Mouse (Mus musculus): ENCODE data around the gene Ptk7.

Ptk7 gene

DNA sequence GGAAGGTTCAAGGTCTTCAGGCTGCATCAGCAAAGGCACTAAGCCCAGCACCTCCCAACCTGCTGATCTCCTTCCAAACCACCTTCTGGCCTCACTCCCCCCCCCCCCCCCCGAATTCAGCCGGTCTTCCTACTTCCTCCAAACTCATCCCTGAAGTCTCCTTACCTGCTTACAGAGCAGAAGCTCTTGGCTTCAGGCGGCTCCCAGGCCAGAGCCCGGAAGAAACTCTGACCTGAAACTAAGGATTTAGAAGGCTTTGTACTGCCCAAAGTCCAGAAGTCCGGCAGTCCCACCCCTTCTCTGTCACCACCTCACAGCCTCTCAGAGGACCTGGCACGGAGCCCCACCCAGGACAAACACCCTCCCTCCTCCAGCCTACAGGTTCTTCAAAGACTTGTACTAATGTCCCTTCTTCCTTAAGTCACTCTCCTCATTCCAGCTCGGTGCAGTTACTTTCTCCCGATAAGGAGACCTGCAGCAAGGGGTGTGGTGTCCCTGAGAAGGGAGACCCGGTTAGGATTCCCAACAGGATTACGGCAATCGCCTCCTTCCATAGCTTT is 15.7 kb upstream of the Ptk7 start:
- in situ Hi-C loops (cut with MseI, MboI), result no loop called here

DNA sequence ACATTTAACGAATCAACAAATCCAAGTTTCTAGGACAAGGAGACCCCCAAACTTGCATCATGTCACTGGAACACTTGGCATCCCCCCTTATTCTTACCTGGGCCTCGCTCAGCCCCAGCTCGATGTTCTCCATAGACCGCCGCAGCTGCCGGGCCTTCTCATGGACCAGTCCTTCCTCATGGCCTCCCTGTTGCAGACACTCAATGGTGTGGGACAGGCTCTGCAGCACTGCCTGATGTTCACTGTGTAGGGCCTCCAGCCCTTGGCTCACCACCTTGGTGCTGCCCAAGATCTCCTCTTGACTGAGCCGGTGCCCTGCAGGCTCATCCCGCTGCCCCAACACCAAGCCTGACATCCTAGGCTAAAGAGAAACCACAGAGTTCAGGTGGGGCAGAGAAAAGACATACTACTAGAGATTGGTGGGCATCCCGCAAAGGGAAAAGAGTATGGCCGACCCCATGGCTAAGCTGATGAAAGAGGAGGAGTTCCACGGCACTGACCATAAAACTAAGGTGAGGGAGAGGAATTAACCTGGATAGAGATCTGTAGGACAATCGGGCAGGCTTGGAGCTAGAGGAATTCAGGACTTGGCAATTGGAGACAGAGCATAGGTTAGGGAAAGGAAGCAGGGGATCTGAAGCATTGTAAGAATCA is 15.0 kb upstream of the Ptk7 start:
- in situ Hi-C loops (cut with MseI, MboI), result no loop called here

DNA sequence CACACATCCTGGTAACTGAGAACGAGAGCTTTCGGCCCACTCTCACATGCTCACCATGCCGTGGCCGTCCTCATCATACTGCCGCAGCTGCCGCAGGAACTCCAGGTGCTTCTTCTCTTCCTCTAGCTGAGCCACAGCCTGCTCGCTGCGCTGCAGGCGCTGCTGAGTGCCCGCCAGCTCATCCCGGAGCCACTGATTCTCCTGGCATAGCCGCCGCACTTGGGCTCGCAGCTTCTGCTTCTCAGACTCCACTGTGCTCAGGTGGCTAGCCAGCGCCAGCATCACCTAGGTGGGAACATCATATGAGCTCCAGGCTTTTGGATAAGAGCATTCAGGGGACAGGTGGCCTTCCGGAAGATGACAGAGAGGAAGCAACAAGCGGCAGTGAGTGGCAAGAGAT is 12.8 kb upstream of the Ptk7 start:
- in situ Hi-C loops (cut with MseI, MboI), result no loop called here

DNA sequence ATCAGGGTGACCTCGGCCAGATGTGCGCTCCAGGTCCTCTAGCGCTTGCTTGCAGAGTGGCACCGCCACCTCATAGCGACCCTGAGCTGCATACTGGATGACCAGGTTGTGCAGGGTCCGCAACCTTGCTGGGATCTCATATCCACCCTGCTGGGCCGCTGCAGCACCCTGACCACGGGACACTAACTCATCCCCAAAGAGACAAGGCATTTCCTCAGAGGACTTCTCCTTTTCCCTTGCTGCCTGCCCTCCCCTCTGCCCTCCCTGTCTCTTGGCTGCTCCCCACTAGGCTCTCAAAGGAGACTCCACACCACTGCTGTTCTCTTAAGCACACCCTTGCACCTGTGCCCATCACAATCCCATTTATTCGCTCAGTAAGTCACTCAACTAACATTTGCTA is 10.6 kb upstream of the Ptk7 start:
- in situ Hi-C loops (cut with MseI, MboI), result no loop called here

DNA sequence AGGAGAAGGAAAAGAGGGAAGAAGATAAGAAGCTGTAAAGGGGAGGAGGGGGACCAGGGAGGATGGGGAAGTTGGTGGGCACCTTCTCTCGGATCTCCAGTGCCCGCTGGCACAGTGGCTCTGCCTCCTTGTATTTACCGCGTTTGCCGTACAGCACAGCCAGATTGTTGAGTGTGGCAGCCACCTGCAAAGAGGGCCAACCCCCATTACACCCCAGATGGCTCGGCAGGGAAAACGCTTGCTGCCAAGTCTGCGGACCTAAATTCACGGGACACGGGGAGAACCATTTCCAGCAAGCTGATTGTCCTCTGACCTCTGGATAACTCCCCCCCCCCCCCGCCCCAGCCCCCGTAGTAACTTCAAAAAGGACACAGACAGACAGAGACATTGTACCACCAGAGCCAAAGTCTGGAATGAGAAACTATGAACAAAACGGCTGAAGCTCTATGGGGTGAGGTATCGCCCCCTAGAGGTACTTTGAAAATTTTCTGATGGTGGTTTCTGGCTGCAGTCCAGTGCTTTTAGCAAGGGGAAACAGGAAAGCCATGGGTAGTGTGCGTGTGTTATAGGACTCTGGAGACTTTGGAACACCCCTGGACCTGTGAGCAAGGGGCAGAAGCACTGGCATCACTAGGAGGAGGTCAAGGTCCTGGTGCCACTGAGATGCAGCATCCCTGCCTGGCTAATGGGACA is 7.7 kb upstream of the Ptk7 start:
- in situ Hi-C loops (cut with MseI, MboI), result no loop called here

DNA sequence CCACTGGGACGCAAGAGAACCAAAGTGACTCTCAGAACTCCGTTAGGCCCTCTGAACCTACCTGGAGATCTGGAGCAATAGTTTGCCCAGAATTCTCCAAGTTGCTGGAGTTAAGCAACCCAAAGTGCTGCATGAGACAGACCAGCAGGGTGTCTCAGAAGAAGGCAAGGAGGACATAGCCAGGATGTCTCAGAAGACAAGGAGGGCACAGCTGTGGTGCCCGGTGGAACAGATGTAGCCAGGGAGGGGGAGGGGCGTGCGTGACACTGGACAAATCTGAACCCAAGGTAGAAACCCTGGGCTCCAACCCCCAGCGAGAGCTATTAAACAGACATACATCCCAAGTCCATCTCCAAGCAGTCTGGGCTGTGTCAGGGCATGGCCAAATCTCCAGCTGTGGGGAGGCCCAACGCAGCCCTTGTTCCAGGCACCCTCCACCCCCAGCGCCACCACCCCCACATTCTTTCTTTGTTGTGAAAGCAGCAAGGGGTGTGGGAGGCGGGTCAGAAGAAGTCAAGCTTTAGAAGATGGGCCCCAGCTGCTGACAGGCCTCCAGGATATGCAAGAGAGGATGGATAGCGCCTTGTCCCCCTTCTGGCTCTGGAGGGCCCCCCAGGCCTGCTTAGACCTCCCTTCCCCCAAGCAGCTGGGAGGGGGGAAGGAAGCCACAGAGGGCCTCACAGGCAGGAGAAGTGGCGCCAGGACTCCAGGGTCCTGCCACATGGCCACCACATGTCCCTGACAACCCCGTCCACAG is 559 bp upstream of the Ptk7 start:
- in situ Hi-C loops (cut with MseI, MboI), result no loop called here

DNA sequence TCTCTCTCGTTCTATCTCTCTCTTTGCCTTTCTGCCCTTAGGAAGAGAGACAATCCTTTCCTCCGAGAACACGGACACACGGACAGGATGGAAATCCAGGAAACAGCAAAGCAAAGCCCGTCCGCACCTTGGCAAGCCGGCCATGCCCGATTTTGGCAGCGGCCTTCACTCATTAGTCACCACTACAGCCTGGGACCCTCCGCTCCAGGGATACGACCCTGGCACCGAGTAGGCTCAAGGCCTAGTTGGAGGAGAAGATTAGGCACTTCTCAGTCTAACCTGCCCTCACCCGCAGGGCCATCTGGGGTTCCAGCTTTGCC is 873 bp downstream of the Ptk7 start:
- in situ Hi-C loops (cut with MseI, MboI), result no loop called here

DNA sequence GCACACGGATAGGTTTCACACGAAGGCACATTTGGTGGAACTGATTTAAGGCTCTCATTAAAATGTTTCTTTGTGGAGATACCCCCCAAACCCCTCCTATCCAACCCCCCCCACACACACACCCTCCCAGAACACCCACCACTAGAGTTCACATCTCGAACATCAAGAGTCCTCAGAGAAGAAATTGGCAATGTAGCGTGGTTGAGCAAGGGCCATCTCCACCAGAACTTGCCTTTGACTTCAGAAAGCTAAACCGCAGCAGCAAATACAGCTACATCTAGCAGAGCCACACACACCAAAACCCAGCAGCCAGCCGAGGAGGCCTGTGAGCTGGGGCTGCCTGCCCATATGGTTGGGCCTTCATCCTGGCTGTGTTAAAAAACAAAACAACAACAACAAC is 1.9 kb downstream of the Ptk7 start:
- in situ Hi-C loops (cut with MseI, MboI), result no loop called here

DNA sequence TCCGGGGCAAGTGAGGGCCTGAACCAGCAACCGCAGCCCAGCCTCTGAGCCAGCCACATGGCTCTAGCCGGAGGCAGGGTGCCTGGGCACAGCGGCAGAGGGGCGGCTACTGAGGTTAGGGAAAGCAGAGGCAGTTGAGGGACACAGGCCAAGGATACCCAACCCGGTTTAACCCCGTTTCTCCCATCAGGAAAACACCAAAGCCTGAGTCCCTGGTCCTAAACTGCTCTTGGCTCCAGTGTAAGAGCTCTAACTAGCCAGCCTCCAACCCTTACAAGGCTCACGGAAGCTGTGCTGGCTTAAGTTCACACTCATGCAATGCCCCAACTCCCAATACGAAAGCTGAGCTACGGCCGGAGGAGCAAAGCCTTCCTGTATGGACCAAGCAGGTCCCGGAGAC is 4.7 kb downstream of the Ptk7 start:
- in situ Hi-C loops (cut with MseI, MboI), result no loop called here

DNA sequence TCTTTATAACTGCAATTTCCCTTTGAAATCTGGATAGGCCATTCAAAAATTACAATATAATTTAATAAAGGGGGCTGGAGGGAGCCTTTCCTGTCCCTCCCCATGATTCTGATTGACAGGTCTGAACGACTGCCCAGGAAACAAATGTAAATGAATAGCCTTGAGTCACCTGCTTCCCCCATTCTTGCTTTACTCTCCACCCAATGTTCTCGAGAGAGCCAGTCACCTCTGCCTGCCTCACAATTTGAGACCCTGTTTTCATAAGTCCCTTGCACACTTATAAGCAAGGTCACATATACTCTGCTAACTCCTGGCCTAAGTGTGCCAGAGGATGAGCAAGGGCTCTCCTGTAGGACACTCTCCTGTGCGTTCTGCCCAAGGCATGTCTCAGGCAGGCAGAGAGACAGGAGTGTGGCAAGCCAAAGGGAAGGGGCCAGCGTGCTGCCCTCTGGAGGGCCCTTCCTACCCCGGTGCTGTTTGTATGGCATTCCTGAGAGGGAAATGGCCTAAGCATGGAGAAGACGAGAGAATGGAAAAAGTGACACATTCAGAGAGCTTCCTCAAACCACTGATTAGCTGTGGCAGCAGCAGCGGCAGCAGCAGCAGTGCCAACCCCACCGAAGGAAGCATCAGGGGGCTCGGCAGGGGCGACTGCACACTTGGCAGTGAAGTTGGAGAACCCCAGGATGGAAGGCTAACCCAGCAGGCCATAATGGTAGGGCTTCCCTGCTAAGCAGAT is 5.3 kb downstream of the Ptk7 start:
- in situ Hi-C loops (cut with MseI, MboI), result no loop called here

DNA sequence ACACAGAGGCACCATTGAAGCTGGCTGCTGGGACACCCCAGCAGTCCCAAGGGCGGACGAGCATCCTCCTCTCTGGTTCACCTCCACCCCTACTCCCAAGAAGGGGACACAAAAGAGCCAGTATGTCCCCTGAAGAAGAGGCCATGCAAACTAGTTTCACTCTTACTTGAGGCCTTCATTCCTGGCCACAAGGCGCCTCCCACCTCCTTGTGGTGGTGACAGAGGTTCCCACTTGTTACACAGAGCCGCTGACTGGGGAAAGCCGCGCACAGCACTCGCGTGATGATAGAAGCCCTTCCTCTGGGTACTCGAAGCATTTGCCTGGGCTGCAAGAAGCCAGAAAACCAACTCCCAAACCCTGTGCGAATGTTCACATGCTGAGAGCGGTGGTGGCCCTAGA is 7.0 kb downstream of the Ptk7 start:
- in situ Hi-C loops (cut with MseI, MboI), result no loop called here

DNA sequence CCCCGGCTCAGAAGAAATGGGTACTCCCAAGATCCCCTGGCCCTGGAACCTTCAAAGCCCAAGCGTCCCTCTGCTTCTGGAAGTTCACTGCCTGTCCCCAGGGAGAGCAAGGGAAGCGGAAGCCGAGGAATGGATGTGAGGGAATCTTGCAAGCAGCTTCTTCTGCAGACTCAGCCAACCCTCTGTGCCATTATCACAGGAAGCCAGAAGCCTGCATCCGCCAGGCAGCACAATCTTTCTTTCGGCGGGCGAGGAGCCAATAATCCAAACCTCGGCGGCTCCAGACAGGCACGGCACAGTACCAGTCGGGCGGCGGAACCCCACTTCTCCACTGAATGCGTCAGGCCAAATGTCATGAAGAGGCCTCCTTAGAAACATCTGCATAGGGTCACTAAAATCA is 8.0 kb downstream of the Ptk7 start:
- in situ Hi-C loops (cut with MseI, MboI), result no loop called here

DNA sequence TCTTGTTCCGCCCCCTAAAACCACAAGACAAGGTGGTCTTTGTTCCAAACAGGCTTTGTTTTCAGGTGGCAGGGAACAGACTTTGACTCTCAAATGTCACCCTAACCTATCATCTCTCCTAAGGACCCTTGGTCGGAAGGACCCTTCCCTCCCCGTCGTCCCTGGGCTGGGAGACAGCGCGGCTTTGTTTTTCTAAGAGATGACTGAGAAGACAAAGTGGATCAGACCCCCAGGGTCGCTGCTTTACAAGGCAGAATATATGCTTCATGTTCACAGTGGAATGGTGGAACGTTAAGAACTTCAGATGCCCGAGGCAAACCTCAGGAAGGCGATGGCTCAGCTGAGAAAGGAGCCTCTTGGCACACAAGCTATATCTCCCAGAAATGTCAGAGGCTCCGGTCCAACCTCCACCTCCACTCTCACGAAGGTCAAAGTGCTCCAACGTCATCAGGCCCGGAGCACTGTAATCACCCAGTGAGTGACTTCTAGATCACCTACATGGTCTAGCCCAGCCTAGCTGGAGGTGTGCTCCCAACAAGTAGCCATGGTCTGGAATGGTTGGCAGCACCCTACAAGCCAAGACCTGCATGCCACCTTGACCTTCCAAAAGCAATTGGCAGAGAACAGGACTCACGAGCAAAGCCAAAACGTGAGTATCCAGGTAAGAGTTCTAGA is 9.5 kb downstream of the Ptk7 start:
- in situ Hi-C loops (cut with MseI, MboI), result no loop called here

DNA sequence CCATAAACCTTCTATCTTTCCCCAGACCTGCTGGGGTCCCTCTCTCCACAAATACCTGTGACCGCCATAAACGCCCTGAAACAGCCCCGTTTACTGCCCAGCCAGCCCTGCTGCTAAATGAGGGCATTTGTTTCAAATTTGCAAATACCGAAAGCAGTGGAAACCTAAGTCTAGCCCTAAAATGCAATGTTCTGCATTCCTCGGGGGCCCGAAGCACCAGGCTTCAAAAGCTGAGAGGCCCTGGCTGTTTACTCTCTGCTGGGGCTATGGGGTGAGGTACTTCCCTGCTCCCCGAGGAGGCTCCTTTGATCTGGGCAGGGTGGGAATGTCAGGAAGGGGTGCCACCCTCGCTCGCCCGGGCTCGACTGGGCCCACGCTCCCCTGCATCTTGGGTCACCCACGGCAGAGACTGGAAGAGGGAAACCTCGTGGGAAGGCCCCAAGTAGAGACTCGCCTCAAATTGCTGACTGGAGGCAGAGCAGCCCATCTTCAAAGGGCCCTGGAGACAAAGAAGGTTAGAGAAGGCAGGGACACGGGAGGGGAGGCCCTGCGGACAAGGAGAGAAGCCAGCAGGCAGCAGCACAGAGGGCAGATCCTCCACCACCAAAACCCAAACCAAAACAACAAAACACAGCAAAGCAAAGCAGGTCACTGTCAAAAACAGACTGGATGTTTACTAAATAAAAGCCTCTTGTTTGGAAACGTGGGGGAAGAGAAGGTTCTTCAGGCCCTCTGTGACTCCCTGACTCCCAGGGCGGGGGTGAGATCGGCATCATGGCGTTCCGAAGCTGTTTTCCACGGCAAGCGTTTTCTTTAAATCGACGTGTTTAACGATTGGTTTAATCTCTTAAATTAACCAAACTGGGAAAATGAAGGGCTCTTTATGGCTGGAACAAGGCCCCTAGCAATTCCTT is 10.3 kb downstream of the Ptk7 start:
- in situ Hi-C loops (cut with MseI, MboI), result no loop called here

DNA sequence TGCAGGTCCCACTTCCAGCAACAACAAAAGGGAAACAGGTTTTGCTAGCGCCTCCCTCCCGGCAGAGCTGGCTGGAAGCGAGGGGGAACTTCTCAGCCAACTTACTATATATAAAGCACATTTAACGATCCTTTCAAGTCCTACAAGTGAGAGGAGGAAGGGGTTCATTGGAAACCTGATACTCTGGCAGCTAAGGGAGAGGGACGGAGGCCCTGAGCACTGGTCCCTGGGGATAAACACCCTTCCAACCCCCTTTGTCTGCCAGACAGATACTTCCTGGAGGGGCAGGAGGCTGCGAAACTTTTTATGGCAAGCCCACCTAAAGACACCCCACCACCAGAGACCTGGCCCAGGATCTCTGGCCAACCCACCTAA is 10.9 kb downstream of the Ptk7 start:
- in situ Hi-C loops (cut with MseI, MboI), result no loop called here

DNA sequence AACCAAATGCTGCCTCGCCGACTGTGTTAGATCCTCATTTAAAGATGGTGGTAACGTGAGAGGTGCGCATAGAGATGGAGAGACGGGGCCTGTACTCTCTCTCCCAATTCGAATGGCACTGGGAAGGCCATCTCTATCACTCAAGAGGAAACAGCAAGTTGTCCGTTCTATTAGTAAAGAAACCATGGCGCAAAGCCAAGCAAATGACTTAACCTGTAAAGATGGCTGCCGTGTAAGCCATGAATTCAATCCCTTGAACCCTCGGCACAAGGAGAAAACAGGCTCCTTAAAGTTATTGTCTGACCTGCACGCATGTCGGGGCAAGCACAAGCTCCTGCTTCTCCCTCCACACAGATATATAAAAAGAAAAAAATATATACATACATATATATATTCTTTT is 11.5 kb downstream of the Ptk7 start:
- in situ Hi-C loops (cut with MseI, MboI), result no loop called here

DNA sequence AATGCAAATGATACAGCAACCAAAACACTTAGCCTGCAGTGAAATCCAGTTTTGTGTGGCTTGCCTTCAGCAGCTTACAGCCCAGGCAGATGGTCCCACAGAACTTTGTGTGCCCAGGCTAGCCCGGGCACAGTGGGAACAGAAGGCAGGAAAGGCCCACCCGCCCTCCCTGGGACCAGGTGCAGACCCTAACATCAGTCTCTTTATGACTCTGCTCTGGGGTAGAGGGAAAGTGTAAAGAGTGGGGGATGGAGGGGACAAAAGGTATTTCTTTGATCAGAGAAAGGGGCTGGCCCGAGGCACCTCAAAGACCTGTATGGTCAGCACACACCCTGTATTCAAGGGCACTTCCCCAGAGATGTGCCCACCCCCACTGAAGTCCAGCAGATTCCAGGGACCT is 16.1 kb downstream of the Ptk7 start:
- in situ Hi-C loops (cut with MseI, MboI), result no loop called here

DNA sequence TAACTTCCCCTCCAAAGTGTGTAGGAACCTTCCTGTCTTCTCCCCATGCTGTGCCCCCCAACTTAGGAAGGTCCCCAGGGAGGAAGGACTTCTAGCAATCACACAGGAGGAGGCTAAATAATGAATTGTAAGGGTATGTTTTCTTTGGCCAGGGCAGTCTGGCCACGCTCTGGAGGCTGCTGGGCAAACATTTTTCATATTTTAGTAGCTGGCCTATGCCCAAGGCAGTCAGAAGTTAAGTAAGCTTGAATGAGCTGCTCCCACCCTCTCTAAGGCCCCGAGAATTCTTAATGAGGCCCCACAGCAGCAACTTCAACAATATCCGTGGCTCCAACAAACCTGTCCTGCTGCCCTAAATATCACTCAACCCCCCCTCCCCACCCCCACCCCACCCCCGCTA is 16.5 kb downstream of the Ptk7 start:
- in situ Hi-C loops (cut with MseI, MboI), result no loop called here

DNA sequence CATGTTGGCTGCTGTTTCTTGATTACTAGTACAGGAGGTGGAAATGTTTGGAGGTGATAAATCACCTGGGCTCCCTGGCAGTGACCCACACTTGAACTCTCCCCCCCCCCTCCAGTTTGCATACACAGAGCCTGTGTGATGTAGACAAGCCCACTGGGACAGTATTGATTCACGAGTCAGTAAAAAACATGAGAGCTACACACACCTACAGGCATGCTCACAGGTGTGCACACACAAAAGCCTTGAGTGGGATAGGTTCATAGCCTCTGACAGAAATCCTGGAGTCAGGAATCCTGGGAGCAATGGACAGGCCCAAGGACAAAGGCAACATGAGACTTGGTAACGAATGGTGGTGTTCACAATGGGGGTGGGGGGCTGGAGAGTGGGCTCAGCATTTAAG is 17.1 kb downstream of the Ptk7 start:
- in situ Hi-C loops (cut with MseI, MboI), result no loop called here

DNA sequence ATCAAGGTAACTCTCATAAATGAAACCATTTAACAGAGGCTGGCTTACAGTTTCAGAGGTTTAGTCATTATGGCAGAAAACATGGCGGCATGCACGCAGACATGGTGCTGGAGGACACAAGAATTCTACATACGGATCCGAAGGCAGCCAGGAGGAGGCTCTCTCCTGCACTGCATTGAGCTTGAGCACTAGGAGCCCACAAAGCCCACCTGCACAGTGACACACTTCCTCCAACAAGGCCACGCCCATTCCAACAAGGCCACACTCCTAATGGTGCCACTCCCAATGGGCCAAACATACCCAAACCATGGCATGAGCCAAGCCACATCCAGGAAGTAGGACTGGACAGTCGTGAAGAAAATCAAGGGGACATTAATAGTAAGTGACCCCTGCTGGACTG is 18.0 kb downstream of the Ptk7 start:
- in situ Hi-C loops (cut with MseI, MboI), result no loop called here

All from mouse trophoblast stem cell (cell line).